Mouse (Mus musculus) G1E (cell line): ENCODE results near the gene Chkb. TPM values are rescaled to one million over a fixed set of nuclear protein-coding genes. Genes with fewer than 3 reads are reported as not detected.
"Not testable (repeated sequence)": the region's sequence is repeated elsewhere in the genome, so short reads cannot be mapped to it uniquely, and the experiment has no call there.

Source experiments
- ATAC-seq: 2 replicates; pipeline ENCODE4 v1.8.0; 2016; ENCODE audit warnings: mild to moderate bottlenecking; ENCODE audit not compliant: insufficient number of reproducible peaks, poor library complexity, low FRiP score, severe bottlenecking; ENCODE audit errors: extremely low read depth
- DNase-seq: peaks from one replicate; pipeline ENCODE4 v3.0.0; 2012; ENCODE audit warnings: low spot score
- H3K27me3 ChIP-seq: 2 replicates; pipeline ENCODE4 v1.6.1; 2012; ENCODE audit warnings: mild to moderate bottlenecking, low read length, inconsistent platforms; ENCODE audit not compliant: insufficient read depth
- H3K36me3 ChIP-seq: replicated peaks from 2 replicates; pipeline ENCODE3; 2012; ENCODE audit warnings: mild to moderate bottlenecking, inconsistent platforms
- H3K4me1 ChIP-seq: 2 replicates; pipeline ENCODE4 v1.6.1; 2012; ENCODE audit warnings: low read depth, low read length, inconsistent platforms, mixed read lengths; ENCODE audit not compliant: insufficient read depth
- H3K4me3 ChIP-seq: 2 replicates; pipeline ENCODE4 v1.5.1; 2012; ENCODE audit warnings: low read depth, mild to moderate bottlenecking, inconsistent platforms, low read length, moderate library complexity, mixed read lengths
- H3K9me3 ChIP-seq: replicated peaks from 2 replicates; pipeline ENCODE4 v1.6.1; 2012; ENCODE audit warnings: inconsistent platforms
- CTCF ChIP-seq: IDR thresholded peaks from 2 replicates; pipeline ENCODE4 v1.5.1; 2012; ENCODE audit warnings: low read depth, low read length, inconsistent platforms, mixed read lengths
- GATA1 ChIP-seq: IDR thresholded peaks from 2 replicates; pipeline ENCODE4 v1.6.1; 2012; ENCODE audit warnings: borderline replicate concordance, low read length, inconsistent platforms, mixed read lengths
- GATA2 ChIP-seq: IDR thresholded peaks from 2 replicates; pipeline ENCODE4 v1.6.1; 2012; ENCODE audit warnings: low read depth, low read length, inconsistent platforms, borderline replicate concordance
- POLR2AphosphoS5 ChIP-seq: IDR thresholded peaks from 2 replicates; pipeline ENCODE4 v1.6.1; 2012; ENCODE audit warnings: low read depth, low read length, inconsistent platforms; ENCODE audit not compliant: insufficient replicate concordance
- TAL1 ChIP-seq: conservative IDR thresholded peaks from 2 replicates; pipeline ENCODE4 v1.6.1; 2012; ENCODE audit warnings: low read depth, low read length, inconsistent platforms, mixed read lengths
- polyA plus RNA-seq: library from polyadenylated mRNA; stranded (reverse); fragments of >175 nt; gene quantifications from 2 replicates; pipeline ENCODE4 v1.2.3, GENCODE M21; 2012
- total RNA-seq, 2 experiments: library from RNA; stranded (forward) in 1 of 2; stranded (reverse) in 1 of 2; fragments of 200-1000 nt in 1 of 2; fragments of >200 nt in 1 of 2; fragmentation: Nextera tagmentation in 1 of 2; gene quantifications; 2 replicates each; pipeline ENCODE4 v1.2.3; 2014 to 2017

Gene Chkb
- total and polyA plus RNA-seq, 3 experiments, result 32.8 to 85.4 (median 42.5) TPM

DNA sequence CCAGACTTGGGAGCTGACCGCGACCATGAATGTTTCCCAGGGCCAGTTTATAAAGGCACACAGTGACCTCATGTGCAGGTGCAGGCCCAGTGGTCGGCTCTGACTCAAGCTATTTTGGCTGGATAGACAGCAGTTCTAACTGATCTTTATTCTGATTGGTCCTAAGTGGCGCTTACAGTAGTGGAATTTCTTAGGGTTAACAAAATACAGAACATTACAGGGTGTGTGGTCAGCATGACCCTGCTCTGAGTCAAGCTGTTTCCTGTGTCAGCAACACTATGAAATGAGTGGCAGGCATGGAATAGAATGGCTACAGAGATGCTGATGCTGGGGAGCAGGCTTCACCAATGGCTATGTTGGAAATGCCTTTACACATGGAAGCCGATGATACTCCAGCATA, 6.2 kb upstream of the Chkb start:
- Histone ChIP-seq H3K9me3 (no peaks in the 10 kb centered on the region), H3K4me3 (no peak overlapping the region), H3K27me3 (no peaks in the 10 kb centered on the region), H3K4me1 (peaks cover 12% of the 10 kb centered on the region), H3K36me3 (peaks cover 14% of the 10 kb centered on the region)
- DNase-seq (no peak), ATAC-seq (no peak)
- no peak for TF ChIP-seq POLR2AphosphoS5
- no peak for TF ChIP-seq TAL1
- no peak for TF ChIP-seq CTCF
- TF ChIP-seq GATA2, result no peak

- DNase-seq, result no peak
Observed at GRCm38 (mm10) chr15:89434136-89434535, 4.4 kb upstream of the Chkb start.

DNA sequence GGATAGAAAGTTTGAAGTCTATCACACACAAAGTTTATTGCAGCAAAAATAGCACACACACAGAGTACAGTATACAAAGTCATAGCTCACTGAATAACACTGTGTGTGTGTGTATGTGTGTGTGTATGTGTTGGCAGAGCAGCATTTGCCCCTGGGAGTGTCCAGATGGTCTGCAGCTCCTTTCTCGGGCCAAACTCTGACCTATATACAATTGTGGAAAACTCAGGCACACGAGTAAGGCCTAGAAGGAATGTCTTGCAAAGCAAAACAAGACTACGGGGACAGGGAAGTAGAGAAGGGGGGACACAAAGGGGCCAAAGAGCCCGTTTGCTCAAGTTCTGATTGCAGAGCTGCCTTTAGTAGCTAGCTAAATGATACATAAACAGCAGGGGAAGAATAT, 3.2 kb upstream of the Chkb start:
- Histone ChIP-seq H3K9me3 (no peaks in the 10 kb centered on the region), H3K4me1 (peaks cover 24% of the 10 kb centered on the region), H3K27me3 (no peaks in the 10 kb centered on the region), H3K4me3 (no peak overlapping the region), H3K36me3 (peaks cover 20% of the 10 kb centered on the region)
- TF ChIP-seq CTCF (no peak), GATA1 (no peak), POLR2AphosphoS5 (no peak), GATA2 (no peak)
- ATAC-seq, result no peak
- DNase-seq, result no peak

More at GRCm38 (mm10) chr15:89434136-89434535, 4.4 kb upstream of the Chkb start:
- H3K36me3 ChIP-seq, result peaks cover 14% of the 10 kb centered on the region
- no peak overlapping the region for H3K4me3 ChIP-seq
- H3K9me3 ChIP-seq, result no peaks in the 10 kb centered on the region
- no peak for ATAC-seq
- H3K4me1 ChIP-seq, result peaks cover 13% of the 10 kb centered on the region
- no peak for TF ChIP-seq GATA2
- no peak for TF ChIP-seq TAL1
- no peak for TF ChIP-seq POLR2AphosphoS5
- TF ChIP-seq GATA1, result no peak
- TF ChIP-seq CTCF, result no peak
- H3K27me3 ChIP-seq, result no peaks in the 10 kb centered on the region

- no peak for TF ChIP-seq TAL1
- no peak for TF ChIP-seq POLR2AphosphoS5
- TF ChIP-seq CTCF, result no peak
- TF ChIP-seq GATA1, result no peak
- no peak for TF ChIP-seq GATA2
- H3K9me3 ChIP-seq, result no peaks in the 10 kb centered on the region
- H3K4me1 ChIP-seq, result peaks cover 27% of the 10 kb centered on the region
- DNase-seq (no peak), ATAC-seq (no peak)
- no peak overlapping the region for H3K4me3 ChIP-seq
- H3K27me3 ChIP-seq, result no peaks in the 10 kb centered on the region
- H3K36me3 ChIP-seq, result peaks cover 32% of the 10 kb centered on the region
Observed at GRCm38 (mm10) chr15:89431806-89432205, 2.1 kb upstream of the Chkb start.

GRCm38 (mm10) chr15:89431271-89431670, 1.6 kb upstream of the Chkb start:
- H3K9me3 ChIP-seq, result no peaks in the 10 kb centered on the region
- H3K4me3 ChIP-seq, result no peak overlapping the region
- H3K4me1 ChIP-seq, result peaks cover 27% of the 10 kb centered on the region
- peaks cover 37% of the 10 kb centered on the region for H3K36me3 ChIP-seq
- ATAC-seq (no peak), DNase-seq (no peak)
- no peaks in the 10 kb centered on the region for H3K27me3 ChIP-seq
- no peak for TF ChIP-seq GATA2
- TF ChIP-seq POLR2AphosphoS5, result no peak
- no peak for TF ChIP-seq CTCF

GRCm38 (mm10) chr15:89430771-89431170, 1.1 kb upstream of the Chkb start:
- Histone ChIP-seq H3K4me3 (peak overlapping the region; percentile 85; the same call in 1 of the 2 replicates), H3K36me3 (peaks cover 42% of the 10 kb centered on the region), H3K4me1 (peaks cover 27% of the 10 kb centered on the region)
- not testable (repeated sequence) for DNase-seq, H3K9me3 ChIP-seq, H3K27me3 ChIP-seq, ATAC-seq

GRCm38 (mm10) chr15:89430341-89430740, 633 bp upstream of the Chkb start:
- ATAC-seq (no peak), DNase-seq (no peak)
- Histone ChIP-seq H3K36me3 (peaks cover 47% of the 10 kb centered on the region), H3K9me3 (no peaks in the 10 kb centered on the region), H3K4me3 (peak overlapping the region; percentile 85), H3K27me3 (no peaks in the 10 kb centered on the region), H3K4me1 (peaks cover 27% of the 10 kb centered on the region)
- TF ChIP-seq POLR2AphosphoS5 (no peak), GATA1 (no peak), TAL1 (no peak), CTCF (no peak)
